Mouse (Mus musculus) hindbrain, embryonic 12.5 days (tissue): ENCODE results near the gene H2-T22. TPM values are rescaled to one million over a fixed set of nuclear protein-coding genes. Genes with fewer than 3 reads are reported as not detected.

Source experiments
- ATAC-seq: fragments of 200-750 bp; cut with Nextera tagmentation; 2 replicates; pipeline ENCODE4 v1.8.0; 2017; ENCODE audit warnings: moderate TSS enrichment; ENCODE audit not compliant: low FRiP score
- H3K27ac ChIP-seq: fragments of 300-500 bp; sonication (generic); 2 replicates; pipeline ENCODE4 v1.5.1; 2016; ENCODE audit warnings: mild to moderate bottlenecking
- H3K27me3 ChIP-seq: fragments of 300-500 bp; sonication (generic); 2 replicates; pipeline ENCODE4 v1.6.1; 2016; ENCODE audit warnings: mild to moderate bottlenecking
- H3K36me3 ChIP-seq: fragments of 300-500 bp; sonication (generic); 2 replicates; pipeline ENCODE4 v1.6.1; 2016; ENCODE audit warnings: mild to moderate bottlenecking
- H3K4me1 ChIP-seq: fragments of 300-500 bp; sonication (generic); 2 replicates; pipeline ENCODE4 v1.6.1; 2016
- H3K4me2 ChIP-seq: fragments of 300-500 bp; sonication (generic); replicated peaks from 2 replicates; pipeline ENCODE4 v1.6.1; 2016; ENCODE audit warnings: mild to moderate bottlenecking
- H3K4me3 ChIP-seq: fragments of 300-500 bp; sonication (generic); 2 replicates; pipeline ENCODE4 v1.5.1; 2016; ENCODE audit warnings: mild to moderate bottlenecking
- H3K9ac ChIP-seq: fragments of 300-500 bp; sonication (generic); 2 replicates; pipeline ENCODE4 v1.6.1; 2016; ENCODE audit warnings: mild to moderate bottlenecking, moderate library complexity
- H3K9me3 ChIP-seq: fragments of 300-500 bp; sonication (generic); replicated peaks from 2 replicates; pipeline ENCODE4 v1.6.1; 2016; ENCODE audit warnings: mild to moderate bottlenecking
- WGBS: fragments of 180-500 bp; shearing (Covaris S2); methylation state at CpG from one replicate; pipeline ENCODE4 v1.1.7; 2016; 5-methylcytosine and 5-hydroxymethylcytosine counted together
- polyA plus RNA-seq: library from polyadenylated mRNA; unstranded; fragments of >200 nt; fragmentation: Nextera tagmentation; extraction: Ambion mirVana; gene quantifications from 2 replicates; pipeline ENCODE4 v1.2.1, GENCODE M21; 2016

H2-T22 gene
- polyA plus RNA-seq, 1 experiment from 2014 or later = 7.8 TPM

DNA sequence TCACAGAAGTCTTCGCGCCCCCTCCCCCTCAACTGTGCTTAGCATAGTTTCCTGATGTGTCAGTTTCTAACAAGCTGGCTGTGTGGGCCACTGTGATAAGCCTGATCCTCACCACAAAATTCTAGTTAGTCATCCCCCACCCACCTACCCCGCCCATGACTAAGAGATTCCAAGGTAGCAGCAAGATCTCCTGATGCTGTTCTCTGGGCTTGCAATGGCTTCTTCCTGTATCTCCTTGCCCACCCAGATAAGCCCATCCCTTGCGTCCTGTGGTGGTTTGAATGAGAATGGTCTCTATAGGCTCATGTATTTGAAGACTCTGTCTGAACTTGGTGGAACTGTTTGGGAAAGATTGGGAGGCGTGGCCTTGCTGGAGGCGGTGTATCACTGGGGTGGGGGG, 40.6 kb downstream of the H2-T22 start:
- Histone ChIP-seq H3K27ac (no peak overlapping the region), H3K4me3 (no peak overlapping the region), H3K4me1 (peaks cover 8% of the 10 kb centered on the region; the same call in 1 of the 2 replicates), H3K27me3 (no peaks in the 10 kb centered on the region), H3K36me3 (peaks cover 8% of the 10 kb centered on the region; the same call in 1 of the 2 replicates), H3K9me3 (peaks cover 4% of the 10 kb centered on the region; the same call in 1 of the 2 replicates), H3K9ac (no peak overlapping the region), H3K4me2 (no peak overlapping the region)
- 95% methylated on average over 6 of the region's 6 CpGs for WGBS
- no peak for ATAC-seq

DNA sequence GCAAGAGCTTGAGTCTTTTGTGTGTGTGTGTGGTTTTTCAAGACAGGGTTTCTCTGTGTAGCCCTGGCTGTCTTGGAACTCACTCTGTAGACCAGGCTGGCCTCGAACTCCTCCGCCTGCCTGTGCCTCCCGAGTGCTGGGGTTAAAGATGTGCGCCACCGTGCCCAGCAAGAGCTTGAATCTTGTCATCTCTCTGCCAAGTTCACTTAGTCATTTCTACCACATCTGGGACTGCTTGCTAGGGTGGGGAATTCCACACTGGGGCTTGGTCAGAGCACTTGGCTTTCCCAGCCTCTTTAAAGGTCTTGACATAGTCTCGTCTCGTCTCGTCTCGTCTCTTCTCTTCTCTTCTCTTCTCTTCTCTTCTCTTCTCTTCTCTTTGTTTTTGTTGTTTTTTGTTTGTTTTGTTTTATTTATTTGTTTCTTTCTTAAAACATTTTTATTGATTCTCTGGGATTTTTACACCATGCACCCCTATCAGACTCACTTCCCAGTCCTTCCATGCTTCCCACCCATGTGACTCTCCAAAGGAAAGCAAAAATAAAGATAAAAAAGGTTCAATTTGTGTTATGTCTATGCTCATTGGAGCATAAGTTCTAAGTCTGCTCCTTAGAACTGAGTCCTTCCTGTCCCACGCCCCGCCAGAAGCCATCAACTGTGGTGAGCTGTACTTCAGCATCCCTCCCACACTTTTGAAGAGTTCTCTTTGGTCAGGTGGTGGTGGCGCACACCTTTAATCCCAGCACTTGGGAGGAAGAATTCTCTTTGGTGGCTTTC, 41.2 kb downstream of the H2-T22 start:
- no peak for ATAC-seq
- H3K27me3 ChIP-seq = no peaks in the 10 kb centered on the region
- H3K4me1 ChIP-seq = peaks cover 8% of the 10 kb centered on the region; the same call in 1 of the 2 replicates
- H3K4me2 ChIP-seq = no peak overlapping the region
- no peak overlapping the region for H3K9ac ChIP-seq
- WGBS = over 99% methylated on average over 12 of the region's 12 CpGs
- H3K9me3 ChIP-seq = peaks cover 4% of the 10 kb centered on the region; the same call in 1 of the 2 replicates
- H3K4me3 ChIP-seq = no peak overlapping the region
- no peak overlapping the region for H3K27ac ChIP-seq
- H3K36me3 ChIP-seq = 0 out of 2 replicates have a peak, but pooled peaks cover 5% of the 10 kb centered on the region

DNA sequence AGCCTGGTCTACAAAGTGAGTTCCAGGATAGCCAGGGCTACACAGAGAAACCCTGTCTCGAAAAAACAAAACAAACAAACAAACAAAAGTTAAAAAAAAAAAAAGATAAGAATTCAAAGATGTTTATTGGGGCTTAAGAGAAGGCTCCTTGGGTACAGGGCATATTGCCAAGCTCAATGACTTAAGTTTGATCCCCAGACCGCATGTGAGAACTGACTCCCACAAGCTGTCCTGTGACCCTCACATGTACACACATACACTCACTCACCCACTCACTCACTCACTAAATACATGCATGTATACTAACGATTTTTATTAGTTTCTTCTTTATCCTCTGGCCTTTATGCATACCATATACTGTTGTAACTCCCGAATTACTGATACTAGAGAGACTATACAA, 42.2 kb downstream of the H2-T22 start:
- H3K4me1 ChIP-seq = peaks cover 11% of the 10 kb centered on the region
- no peak overlapping the region for H3K4me2 ChIP-seq
- no peak for ATAC-seq
- H3K36me3 ChIP-seq = no peaks in the 10 kb centered on the region
- H3K4me3 ChIP-seq = no peak overlapping the region
- H3K9ac ChIP-seq = no peak overlapping the region
- no peaks in the 10 kb centered on the region for H3K27me3 ChIP-seq
- H3K27ac ChIP-seq = no peak overlapping the region
- WGBS = 91% methylated on average over 4 of the region's 4 CpGs
- no peaks in the 10 kb centered on the region for H3K9me3 ChIP-seq

DNA sequence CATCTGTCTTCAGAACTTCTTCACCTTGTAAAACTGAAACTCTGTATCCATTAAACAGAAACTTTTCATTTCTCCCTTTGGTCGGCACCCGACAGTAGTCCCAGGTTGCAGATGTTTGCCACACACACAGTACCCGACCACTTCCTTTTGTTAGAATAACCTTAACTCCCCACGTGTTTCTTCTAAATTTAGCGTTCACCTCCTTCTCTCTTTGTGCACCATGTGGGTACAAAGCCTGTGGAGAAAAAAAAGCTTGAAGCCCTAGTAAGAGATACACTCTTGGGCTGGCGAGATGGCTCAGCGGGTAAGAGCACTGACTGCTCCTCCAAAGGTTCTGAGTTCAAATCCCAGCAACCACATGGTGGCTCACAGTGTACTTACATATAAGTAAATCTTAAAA, 43.2 kb downstream of the H2-T22 start:
- Histone ChIP-seq H3K27ac (no peak overlapping the region), H3K4me3 (no peak overlapping the region), H3K9ac (no peak overlapping the region), H3K27me3 (no peaks in the 10 kb centered on the region), H3K4me2 (no peak overlapping the region), H3K9me3 (no peaks in the 10 kb centered on the region), H3K4me1 (peaks cover 16% of the 10 kb centered on the region), H3K36me3 (no peaks in the 10 kb centered on the region)
- WGBS = 87% methylated on average over 7 of the region's 7 CpGs
- no peak for ATAC-seq

DNA sequence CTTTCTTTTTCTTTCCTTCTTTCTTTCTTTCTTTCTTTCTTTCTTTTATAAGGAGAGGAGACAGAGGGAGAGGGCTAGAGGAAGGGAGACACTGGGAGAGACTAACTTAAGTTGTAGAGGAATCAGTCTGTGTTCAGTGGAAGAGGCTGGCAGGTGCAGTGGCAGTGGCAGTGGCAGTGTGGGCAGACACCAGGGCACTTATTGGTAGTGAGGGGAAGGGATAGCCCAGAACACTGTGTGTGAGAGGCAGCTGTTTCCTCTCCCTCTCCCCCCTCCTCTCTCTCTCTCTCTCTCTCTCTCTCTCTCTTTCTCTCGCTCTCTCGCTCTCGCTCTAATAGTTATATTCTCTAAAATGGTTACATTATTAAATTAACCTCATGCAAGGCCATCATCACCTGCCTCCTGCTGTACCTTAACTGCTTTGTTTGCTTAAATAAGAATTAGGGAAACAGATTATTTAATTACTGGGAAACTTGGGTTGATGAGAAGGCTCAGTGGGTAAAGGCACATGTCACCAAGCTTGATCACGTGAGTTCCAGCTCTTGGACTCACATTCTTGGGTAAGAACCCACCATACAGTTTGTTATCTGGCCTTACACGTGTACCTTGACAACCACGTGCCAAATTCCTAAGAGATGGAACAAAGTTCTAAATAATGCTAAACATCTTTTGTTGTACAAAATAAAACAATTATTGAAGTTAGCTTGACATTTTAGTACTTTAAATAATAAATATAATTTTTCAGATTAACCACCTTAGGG, 43.8 kb downstream of the H2-T22 start:
- H3K4me3 ChIP-seq = no peak overlapping the region
- H3K9ac ChIP-seq = 0 out of 2 replicates have a peak overlapping the region, but pooled peaks have one; percentile 10
- no peak overlapping the region for H3K27ac ChIP-seq
- no peaks in the 10 kb centered on the region for H3K27me3 ChIP-seq
- WGBS = 85% methylated on average over 6 of the region's 6 CpGs
- ATAC-seq = no peak
- H3K36me3 ChIP-seq = no peaks in the 10 kb centered on the region
- H3K9me3 ChIP-seq = no peaks in the 10 kb centered on the region
- no peak overlapping the region for H3K4me2 ChIP-seq
- peaks cover 16% of the 10 kb centered on the region for H3K4me1 ChIP-seq

DNA sequence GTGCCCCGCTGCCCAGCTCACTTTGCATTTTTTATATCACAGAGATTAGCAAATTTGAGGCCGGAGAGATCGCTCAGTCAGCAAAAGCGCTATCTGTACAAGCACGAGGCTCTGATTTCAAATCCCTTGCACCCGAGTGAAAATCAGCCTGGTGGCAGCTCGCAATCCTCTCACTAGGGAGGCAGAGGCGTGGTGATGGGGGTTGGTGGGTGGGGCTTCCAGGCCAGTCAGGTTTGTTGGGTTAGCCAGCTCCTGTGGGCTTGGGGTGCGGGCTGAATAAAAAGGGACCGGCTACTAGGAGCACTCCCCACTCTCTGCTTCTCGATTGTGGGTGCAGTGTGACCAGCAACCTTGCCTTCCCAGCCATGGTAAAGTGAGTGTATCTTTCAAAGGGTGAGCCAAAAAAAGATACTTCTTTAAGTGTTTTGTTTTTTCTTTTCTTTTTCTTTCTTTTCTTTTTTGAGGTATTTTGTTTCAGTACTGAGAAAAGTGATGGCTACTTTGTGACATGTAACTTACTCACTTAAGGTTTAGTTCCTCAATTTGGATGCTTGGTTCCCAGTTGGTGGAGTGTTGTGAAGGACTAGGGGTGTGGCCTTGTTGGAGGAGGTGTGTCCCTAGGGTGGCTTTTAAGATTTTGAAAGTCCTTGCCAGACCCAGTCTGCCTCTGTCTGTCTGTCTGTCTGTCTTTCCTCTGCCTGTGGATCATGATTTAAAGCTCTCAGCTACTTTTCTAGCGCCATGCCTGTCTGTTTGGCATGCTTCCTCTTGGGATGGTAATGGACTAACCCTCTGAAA, 44.6 kb downstream of the H2-T22 start:
- 62% methylated on average over 12 of the region's 12 CpGs for WGBS

DNA sequence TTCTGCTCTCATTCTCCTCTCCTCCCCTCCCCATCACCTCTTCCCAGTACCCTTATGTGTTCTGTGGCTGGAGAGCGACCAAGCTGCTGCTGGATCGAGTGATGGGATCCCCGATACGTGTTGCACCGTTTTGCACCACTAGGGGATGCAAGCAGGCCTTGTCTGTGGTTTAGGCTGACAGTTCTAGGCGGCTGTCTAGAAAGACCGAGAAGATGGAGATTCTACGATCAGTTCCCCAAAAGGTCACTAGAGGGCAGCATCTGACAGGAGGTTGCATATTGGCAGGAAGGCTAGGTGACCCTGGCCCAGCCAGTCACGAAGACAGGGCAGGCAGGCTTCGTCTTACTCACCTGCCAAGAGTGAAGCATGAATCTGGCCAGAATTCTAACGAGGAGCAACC, 45.6 kb downstream of the H2-T22 start:
- ATAC-seq = peak; percentile 57
- H3K27ac ChIP-seq = no peak overlapping the region
- no peaks in the 10 kb centered on the region for H3K9me3 ChIP-seq
- no peak overlapping the region for H3K4me3 ChIP-seq
- H3K36me3 ChIP-seq = no peaks in the 10 kb centered on the region
- peaks cover 16% of the 10 kb centered on the region for H3K4me1 ChIP-seq
- no peak overlapping the region for H3K4me2 ChIP-seq
- H3K27me3 ChIP-seq = no peaks in the 10 kb centered on the region
- WGBS = 2% methylated on average over 11 of the region's 11 CpGs
- H3K9ac ChIP-seq = no peak overlapping the region

More for the DNA sequence above, 44.6 kb downstream of the H2-T22 start:
- Histone ChIP-seq H3K9me3 (no peaks in the 10 kb centered on the region), H3K36me3 (no peaks in the 10 kb centered on the region), H3K27ac (no peak overlapping the region), H3K27me3 (no peaks in the 10 kb centered on the region), H3K4me2 (no peak overlapping the region), H3K4me1 (peaks cover 16% of the 10 kb centered on the region), H3K9ac (0 out of 2 replicates have a peak overlapping the region, but pooled peaks have one; percentile 10), H3K4me3 (no peak overlapping the region)
- no peak for ATAC-seq

DNA sequence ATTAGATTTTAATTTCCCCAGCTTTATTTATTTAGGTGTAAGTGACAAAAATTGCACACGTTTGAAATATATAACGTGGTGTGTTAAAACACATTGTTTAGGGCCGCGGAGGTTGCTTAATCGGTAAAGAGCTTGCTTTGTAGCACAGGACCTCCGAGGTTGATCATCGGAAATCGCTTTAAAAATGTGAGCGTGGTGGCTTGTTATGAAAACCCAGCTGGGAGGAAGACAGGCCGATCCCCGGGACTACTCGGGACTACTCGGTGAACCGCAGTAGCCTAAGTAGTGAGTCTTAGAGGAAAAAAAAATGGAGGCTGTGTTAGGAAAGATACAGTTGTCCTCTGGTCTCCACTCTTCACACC, 47.7 kb downstream of the H2-T22 start:
- peaks cover 16% of the 10 kb centered on the region for H3K4me1 ChIP-seq
- H3K4me2 ChIP-seq = peak overlapping the region; percentile 68
- peak overlapping the region; percentile 74 for H3K9ac ChIP-seq
- 0 out of 2 replicates have a peak, but pooled peaks cover under 1% of the 10 kb centered on the region for H3K36me3 ChIP-seq
- H3K27ac ChIP-seq = peak overlapping the region; percentile 62; the same call in 1 of the 2 replicates
- H3K4me3 ChIP-seq = peak overlapping the region; percentile 62
- 5% methylated on average over 14 of the region's 14 CpGs for WGBS
- no peak for ATAC-seq
- H3K27me3 ChIP-seq = no peaks in the 10 kb centered on the region
- no peaks in the 10 kb centered on the region for H3K9me3 ChIP-seq

DNA sequence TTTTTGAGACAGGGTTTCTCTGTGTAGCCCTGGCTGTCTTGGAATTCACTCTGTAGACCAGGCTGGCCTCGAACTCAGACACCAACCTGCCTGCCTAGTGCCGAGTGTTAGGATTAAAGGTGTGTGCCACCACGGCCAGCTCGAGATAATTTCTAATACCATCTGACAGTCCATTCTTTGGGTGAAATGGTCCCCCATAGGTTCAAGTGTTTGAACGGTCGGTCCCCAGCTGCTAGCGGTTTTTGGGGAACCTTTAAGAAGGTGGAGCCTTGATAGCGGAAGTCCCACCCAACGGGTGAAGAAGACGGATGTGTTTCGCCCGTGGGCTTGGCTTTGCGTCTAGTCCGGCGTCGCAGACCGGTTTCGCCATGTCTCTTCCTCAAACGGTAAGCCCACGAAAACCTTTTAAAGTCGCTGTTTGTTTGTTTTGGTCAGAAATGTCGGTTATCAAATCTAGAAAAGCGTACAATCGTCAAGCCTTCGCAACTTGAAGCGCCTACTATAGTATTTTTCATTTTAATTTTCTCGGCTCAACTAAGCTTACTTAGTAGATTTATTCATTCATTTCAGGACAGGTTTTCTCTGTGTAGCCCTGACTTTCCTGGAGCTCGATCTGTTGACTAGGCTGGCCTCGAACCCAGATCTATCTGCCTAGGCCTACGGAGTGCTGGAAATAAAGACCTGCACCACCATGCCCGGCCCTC, 48.2 kb downstream of the H2-T22 start:
- H3K36me3 ChIP-seq = peaks cover 6% of the 10 kb centered on the region; the same call in 1 of the 2 replicates
- no peaks in the 10 kb centered on the region for H3K27me3 ChIP-seq
- peak; percentile 71 for ATAC-seq
- H3K9ac ChIP-seq = peak overlapping the region; percentile 74
- peak overlapping the region; percentile 68 for H3K4me2 ChIP-seq
- H3K4me3 ChIP-seq = peak overlapping the region; percentile 62
- peak overlapping the region; percentile 62; the same call in 1 of the 2 replicates for H3K27ac ChIP-seq
- H3K4me1 ChIP-seq = peaks cover 16% of the 10 kb centered on the region
- no peaks in the 10 kb centered on the region for H3K9me3 ChIP-seq
- WGBS = 3% methylated on average over 31 of the region's 31 CpGs

DNA sequence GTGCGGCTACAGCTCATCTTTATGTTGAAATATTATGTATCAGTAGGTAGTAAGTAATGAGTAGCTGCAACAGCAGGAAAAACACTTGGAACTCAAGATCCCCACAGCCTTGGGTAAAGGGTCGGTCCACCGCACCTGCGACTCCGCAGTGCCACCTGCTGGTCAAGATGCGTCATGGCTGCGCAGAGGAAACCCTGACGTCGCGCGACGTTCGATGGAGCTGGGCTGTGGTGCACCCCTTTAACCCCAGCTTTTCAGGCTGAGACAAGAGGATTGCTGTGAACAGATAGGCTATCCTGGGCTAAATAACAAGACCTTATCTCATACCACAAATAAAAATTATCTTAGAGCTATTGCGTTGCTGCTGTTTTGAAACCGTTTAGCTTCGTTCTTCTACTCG, 48.9 kb downstream of the H2-T22 start:
- WGBS = 8% methylated on average over 17 of the region's 17 CpGs
- Histone ChIP-seq H3K27ac (no peak overlapping the region), H3K4me2 (peak overlapping the region; percentile 68)

DNA sequence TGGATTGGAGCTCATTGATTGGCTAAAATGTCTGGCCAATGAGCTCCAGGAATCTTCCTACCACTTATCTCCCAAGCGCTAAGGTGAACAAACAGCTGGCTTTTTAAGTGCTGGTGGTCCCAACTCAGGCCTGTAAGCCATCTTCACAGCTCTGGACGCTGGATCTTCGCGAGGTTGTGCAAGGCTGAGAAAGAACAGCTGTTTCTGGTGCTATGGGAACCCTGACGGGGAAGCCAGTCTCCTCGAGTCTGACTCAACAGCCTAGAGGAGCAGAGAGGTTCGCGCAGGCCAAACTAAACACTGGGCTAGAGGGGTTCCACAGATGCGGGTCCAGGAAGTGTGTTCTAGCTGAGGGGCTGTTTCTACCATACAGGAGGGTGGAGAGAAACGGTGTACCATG, 50.8 kb downstream of the H2-T22 start:
- Histone ChIP-seq H3K36me3 (peaks cover 29% of the 10 kb centered on the region), H3K4me2 (no peak overlapping the region), H3K9ac (no peak overlapping the region), H3K27ac (no peak overlapping the region), H3K4me3 (no peak overlapping the region), H3K27me3 (no peaks in the 10 kb centered on the region), H3K9me3 (no peaks in the 10 kb centered on the region), H3K4me1 (peaks cover 8% of the 10 kb centered on the region)
- no peak for ATAC-seq
- WGBS = 56% methylated on average over 10 of the region's 10 CpGs

More for the DNA sequence above, 48.9 kb downstream of the H2-T22 start:
- Histone ChIP-seq H3K36me3 (peaks cover 12% of the 10 kb centered on the region), H3K27me3 (no peaks in the 10 kb centered on the region), H3K4me1 (peaks cover 16% of the 10 kb centered on the region), H3K9me3 (no peaks in the 10 kb centered on the region), H3K4me3 (peak overlapping the region; percentile 62; the same call in 1 of the 2 replicates), H3K9ac (no peak overlapping the region)
- peak; percentile 65 for ATAC-seq
